Mouse (Mus musculus): Measurements from ENCODE around the gene Lamc3. TPM values are rescaled to one million over a fixed set of nuclear protein-coding genes. Genes with fewer than 3 reads are reported as not detected.
A peak's percentile ranks its signal among the peaks of the same experiment; 100 is the strongest.

Gene Lamc3
- polyA plus RNA-seq (2012; rRNA removed), result 2.2 and 4.4 TPM in 2 replicates

- no peak for TF ChIP-seq POLR2A (IDR thresholded peaks at IDR 0.05; ENCODE audit: low read depth, low read length)
- no peak for TF ChIP-seq CTCF (IDR thresholded peaks at IDR 0.05; ENCODE audit: extremely low read depth, insufficient read length, insufficient replicate concordance, low read depth, low read length)
- 6% methylated on average over 26 of the region's 26 CpGs for WGBS
- Histone ChIP-seq H3K36me3 (ENCODE audit: control insufficient read depth, insufficient read depth, low read length) (no peaks in the 10 kb centered on the region), H3K27ac (ENCODE audit: insufficient read depth, low read depth, low read length) (no peak within 1 kb of the TSS), H3K4me3 (ENCODE audit: low read depth, low read length) (peak within 1 kb of the TSS; percentile 41), H3K4me1 (ENCODE audit: control insufficient read depth, insufficient read depth, insufficient read length, low read length) (peaks cover 6% of the 10 kb centered on the region; the same call in 1 of the 2 replicates), H3K27me3 (ENCODE audit: control insufficient read depth, insufficient read depth, low read length) (peaks cover 15% of the 10 kb centered on the region)
Measured at GRCm38 (mm10) chr2:31887030-31887429, at the start of gene Lamc3. TSS of gene Lamc3 (plus strand) at chr2:31887291.

GRCm38 (mm10) chr2:31838868-31839267 lies 48.2 kb upstream of the Lamc3 start:
- Histone ChIP-seq H3K4me1 (ENCODE audit: control insufficient read depth, insufficient read depth, insufficient read length, low read length) (no peaks in the 10 kb centered on the region), H3K36me3 (ENCODE audit: control insufficient read depth, insufficient read depth, low read length) (no peaks in the 10 kb centered on the region), H3K27ac (ENCODE audit: insufficient read depth, low read depth, low read length) (no peak overlapping the region), H3K4me3 (ENCODE audit: low read depth, low read length) (no peak overlapping the region), H3K27me3 (ENCODE audit: control insufficient read depth, insufficient read depth, low read length) (peaks cover 9% of the 10 kb centered on the region; the same call in 1 of the 2 replicates)
- no peak for TF ChIP-seq CTCF (IDR thresholded peaks at IDR 0.05; ENCODE audit: extremely low read depth, insufficient read length, insufficient replicate concordance, low read depth, low read length)
- no peak for TF ChIP-seq POLR2A (IDR thresholded peaks at IDR 0.05; ENCODE audit: low read depth, low read length)
- 24% methylated on average over 1 of the region's 1 CpGs for WGBS

- no peak overlapping the region for H3K27ac ChIP-seq (ENCODE audit: insufficient read depth, low read depth, low read length)
- TF ChIP-seq POLR2A (IDR thresholded peaks at IDR 0.05; ENCODE audit: low read depth, low read length) (no peak), CTCF (IDR thresholded peaks at IDR 0.05; ENCODE audit: extremely low read depth, insufficient read length, insufficient replicate concordance, low read depth, low read length) (no peak)
- no peak overlapping the region for H3K4me3 ChIP-seq (ENCODE audit: low read depth, low read length)
- H3K36me3 ChIP-seq (ENCODE audit: control insufficient read depth, insufficient read depth, low read length), result no peaks in the 10 kb centered on the region
- peaks cover 4% of the 10 kb centered on the region for H3K4me1 ChIP-seq (ENCODE audit: control insufficient read depth, insufficient read depth, insufficient read length, low read length)
- 8% methylated on average over 10 of the region's 10 CpGs for WGBS
- H3K27me3 ChIP-seq (ENCODE audit: control insufficient read depth, insufficient read depth, low read length), result peaks cover 47% of the 10 kb centered on the region
Measured at GRCm38 (mm10) chr2:31844729-31845136, 42.4 kb upstream of the Lamc3 start.

GRCm38 (mm10) chr2:31845512-31845895 lies 41.6 kb upstream of the Lamc3 start:
- Histone ChIP-seq H3K36me3 (ENCODE audit: control insufficient read depth, insufficient read depth, low read length) (no peaks in the 10 kb centered on the region), H3K4me3 (ENCODE audit: low read depth, low read length) (peak overlapping the region; percentile 54), H3K27me3 (ENCODE audit: control insufficient read depth, insufficient read depth, low read length) (peaks cover 47% of the 10 kb centered on the region), H3K4me1 (ENCODE audit: control insufficient read depth, insufficient read depth, insufficient read length, low read length) (peaks cover 4% of the 10 kb centered on the region), H3K27ac (ENCODE audit: insufficient read depth, low read depth, low read length) (no peak overlapping the region)
- 2% methylated on average over 26 of the region's 26 CpGs for WGBS
- TF ChIP-seq CTCF (IDR thresholded peaks at IDR 0.05; ENCODE audit: extremely low read depth, insufficient read length, insufficient replicate concordance, low read depth, low read length) (no peak), POLR2A (IDR thresholded peaks at IDR 0.05; ENCODE audit: low read depth, low read length) (no peak)

GRCm38 (mm10) chr2:31845896-31846691 lies 41.0 kb upstream of the Lamc3 start, which contains the start of gene Fibcd1:
TSS of gene Fibcd1 (minus strand) at chr2:31846005.
- Histone ChIP-seq H3K27me3 (ENCODE audit: control insufficient read depth, insufficient read depth, low read length) (peaks cover 47% of the 10 kb centered on the region), H3K4me3 (ENCODE audit: low read depth, low read length) (peak within 1 kb of the TSS; percentile 54), H3K36me3 (ENCODE audit: control insufficient read depth, insufficient read depth, low read length) (no peaks in the 10 kb centered on the region), H3K4me1 (ENCODE audit: control insufficient read depth, insufficient read depth, insufficient read length, low read length) (peaks cover 4% of the 10 kb centered on the region), H3K27ac (ENCODE audit: insufficient read depth, low read depth, low read length) (no peak within 1 kb of the TSS)
- 1% methylated on average over 77 of the region's 88 CpGs for WGBS
- no peak for TF ChIP-seq POLR2A (IDR thresholded peaks at IDR 0.05; ENCODE audit: low read depth, low read length)
- TF ChIP-seq CTCF (IDR thresholded peaks at IDR 0.05; ENCODE audit: extremely low read depth, insufficient read length, insufficient replicate concordance, low read depth, low read length), result no peak

GRCm38 (mm10) chr2:31846692-31847660 lies 40.1 kb upstream of the Lamc3 start:
- peak overlapping the region; percentile 54; the same call in 1 of the 2 replicates for H3K4me3 ChIP-seq (ENCODE audit: low read depth, low read length)
- H3K36me3 ChIP-seq (ENCODE audit: control insufficient read depth, insufficient read depth, low read length), result no peaks in the 10 kb centered on the region
- H3K27me3 ChIP-seq (ENCODE audit: control insufficient read depth, insufficient read depth, low read length), result peaks cover 45% of the 10 kb centered on the region
- no peak for TF ChIP-seq POLR2A (IDR thresholded peaks at IDR 0.05; ENCODE audit: low read depth, low read length)
- TF ChIP-seq CTCF (IDR thresholded peaks at IDR 0.05; ENCODE audit: extremely low read depth, insufficient read length, insufficient replicate concordance, low read depth, low read length), result no peak
- no peak overlapping the region for H3K27ac ChIP-seq (ENCODE audit: insufficient read depth, low read depth, low read length)
- 10% methylated on average over 35 of the region's 35 CpGs for WGBS
- H3K4me1 ChIP-seq (ENCODE audit: control insufficient read depth, insufficient read depth, insufficient read length, low read length), result peaks cover 4% of the 10 kb centered on the region

All from small intestine, adult 2 months (tissue).